Comparison of ENCODE assay signal across 11 mouse cellular contexts in genomic region chr11:107929712-107930111, GRCm38 (mm10). TPM values are rescaled to one million over a fixed set of nuclear protein-coding genes. Genes with fewer than 3 reads are reported as not detected.
"Had no signal": no experiment of that assay in that cellular context is flagged by ENCODE, and none has a peak within 500 bp of the region (broad histone marks: within the 10 kb centered on the region; RNA-seq: fewer than 3 reads in every experiment).

No protein-coding gene starts in this region.

- DNase-seq: kidney, adult 18-20 months; kidney, adult 9 months; kidney, postnatal 14 days; kidney, postnatal 4 days; layer of hippocampus, postnatal 36 days; left cerebral cortex, postnatal 4 days; liver, postnatal 0 days; lung, embryonic 14.5 days; retina, postnatal 1 day; thymus, postnatal 25 days had no signal

RNA-seq across cellular contexts. Expression of gene Cacng5, which starts 14.9 kb away (rescaled TPM):
- total RNA-seq: megakaryocyte, adult 5-6 weeks had no signal
